Mouse (Mus musculus): ENCODE measurements around the gene 4930564D02Rik. TPM values are rescaled to one million over a fixed set of nuclear protein-coding genes. Genes with fewer than 3 reads are reported as not detected.

The 4930564D02Rik gene
- polyA plus RNA-seq, 1 experiment, result not detected

DNA sequence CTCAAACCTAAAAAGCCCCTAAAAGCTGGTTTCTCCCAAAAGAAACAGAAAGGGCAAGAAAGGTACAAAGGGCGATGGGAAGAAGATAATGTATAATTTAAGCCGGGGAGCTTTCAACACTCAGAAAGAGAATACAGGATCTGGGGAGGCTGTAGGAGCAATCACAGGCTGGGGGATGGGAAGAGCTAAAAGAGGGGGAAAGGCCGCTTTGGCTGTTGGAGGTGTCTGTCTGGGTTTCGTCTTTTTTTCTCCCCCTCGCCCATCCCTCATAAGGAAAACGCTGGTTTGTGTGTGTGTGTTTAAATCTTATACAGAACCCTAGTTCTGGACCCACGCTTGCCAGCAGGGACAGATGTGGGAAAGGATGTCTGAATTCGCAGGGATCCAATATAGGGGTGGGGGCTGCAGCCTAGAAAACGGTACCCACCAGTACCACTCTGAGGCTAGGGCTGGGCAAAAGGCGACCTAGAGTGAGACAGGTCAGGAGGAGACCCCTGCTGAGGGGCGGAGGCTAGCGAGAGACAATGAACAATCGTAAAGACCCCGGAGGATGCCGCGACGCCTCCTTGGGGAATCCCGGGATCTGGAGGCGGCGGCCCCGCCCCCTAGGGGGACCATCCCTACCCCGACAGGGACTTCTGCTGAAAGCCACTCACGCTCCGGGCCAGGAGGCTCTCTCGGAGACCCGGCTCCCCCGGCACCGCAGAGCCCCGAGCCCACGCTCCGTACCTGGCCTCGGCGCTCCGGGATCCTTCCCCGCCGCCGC, 14.3 kb upstream of the 4930564D02Rik start:
- H3K27ac ChIP-seq (ENCODE audit: control insufficient read depth, insufficient read depth, low read depth, low read length, poor library complexity), result no peak overlapping the region
- 5% methylated on average over 37 of the region's 37 CpGs for WGBS
- no peaks in the 10 kb centered on the region; the same call in none of the 2 replicates for H3K4me1 ChIP-seq (ENCODE audit: control insufficient read depth, insufficient read depth, low read length)
- H3K4me3 ChIP-seq (replicated peaks; ENCODE audit: control insufficient read depth, low read depth, low read length), result peak overlapping the region; percentile 43
- TF ChIP-seq CTCF (IDR thresholded peaks at IDR 0.05; ENCODE audit: control insufficient read depth, insufficient read depth, low read length), result no peak
- TF ChIP-seq POLR2A (IDR thresholded peaks at IDR 0.05; ENCODE audit: borderline replicate concordance, control insufficient read depth, low read depth, low read length), result no peak

GRCm38 (mm10) chr3:105052937-105053697, 13.5 kb upstream of the 4930564D02Rik start, which contains the start of gene Cttnbp2nl:
Gene Cttnbp2nl (minus strand): TSS chr3:105053146.
- Histone ChIP-seq H3K4me1 (ENCODE audit: control insufficient read depth, insufficient read depth, low read length) (no peaks in the 10 kb centered on the region; the same call in none of the 2 replicates), H3K27ac (ENCODE audit: control insufficient read depth, insufficient read depth, low read depth, low read length, poor library complexity) (no peak within 1 kb of the TSS), H3K4me3 (replicated peaks; ENCODE audit: control insufficient read depth, low read depth, low read length) (peak within 1 kb of the TSS; percentile 43)
- WGBS, result under 1% methylated on average over 31 of the region's 31 CpGs
- TF ChIP-seq CTCF (IDR thresholded peaks at IDR 0.05; ENCODE audit: control insufficient read depth, insufficient read depth, low read length) (no peak), POLR2A (IDR thresholded peaks at IDR 0.05; ENCODE audit: borderline replicate concordance, control insufficient read depth, low read depth, low read length) (no peak)

DNA sequence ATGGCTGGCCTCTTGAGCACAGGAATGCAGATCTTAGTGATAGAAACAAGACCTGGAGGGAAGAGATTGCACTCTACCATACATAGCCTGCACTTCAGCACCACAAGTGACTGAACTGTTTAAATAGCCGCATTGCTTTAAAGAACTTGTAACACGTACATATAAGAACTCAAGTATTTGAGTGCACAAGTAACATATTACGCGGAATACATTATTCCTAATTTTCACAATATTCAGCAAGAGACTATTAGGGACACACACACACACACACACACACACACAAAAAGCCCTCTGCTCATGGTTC, 13.0 kb upstream of the 4930564D02Rik start:
- WGBS, result 50% methylated on average over 4 of the region's 4 CpGs
- no peaks in the 10 kb centered on the region; the same call in none of the 2 replicates for H3K4me1 ChIP-seq (ENCODE audit: control insufficient read depth, insufficient read depth, low read length)
- TF ChIP-seq POLR2A (IDR thresholded peaks at IDR 0.05; ENCODE audit: borderline replicate concordance, control insufficient read depth, low read depth, low read length) (no peak), CTCF (IDR thresholded peaks at IDR 0.05; ENCODE audit: control insufficient read depth, insufficient read depth, low read length) (no peak)
- no peak overlapping the region for H3K4me3 ChIP-seq (replicated peaks; ENCODE audit: control insufficient read depth, low read depth, low read length)
- no peak overlapping the region for H3K27ac ChIP-seq (ENCODE audit: control insufficient read depth, insufficient read depth, low read depth, low read length, poor library complexity)

- TF ChIP-seq CTCF (IDR thresholded peaks at IDR 0.05; ENCODE audit: control insufficient read depth, insufficient read depth, low read length), result no peak
- 33% methylated on average over 7 of the region's 7 CpGs for WGBS
- H3K27ac ChIP-seq (ENCODE audit: control insufficient read depth, insufficient read depth, low read depth, low read length, poor library complexity), result no peak overlapping the region
- H3K4me1 ChIP-seq (ENCODE audit: control insufficient read depth, insufficient read depth, low read length), result no peaks in the 10 kb centered on the region; the same call in none of the 2 replicates
- no peak overlapping the region for H3K4me3 ChIP-seq (replicated peaks; ENCODE audit: control insufficient read depth, low read depth, low read length)
Measured at GRCm38 (mm10) chr3:105054952-105055351, 11.7 kb upstream of the 4930564D02Rik start.

DNA sequence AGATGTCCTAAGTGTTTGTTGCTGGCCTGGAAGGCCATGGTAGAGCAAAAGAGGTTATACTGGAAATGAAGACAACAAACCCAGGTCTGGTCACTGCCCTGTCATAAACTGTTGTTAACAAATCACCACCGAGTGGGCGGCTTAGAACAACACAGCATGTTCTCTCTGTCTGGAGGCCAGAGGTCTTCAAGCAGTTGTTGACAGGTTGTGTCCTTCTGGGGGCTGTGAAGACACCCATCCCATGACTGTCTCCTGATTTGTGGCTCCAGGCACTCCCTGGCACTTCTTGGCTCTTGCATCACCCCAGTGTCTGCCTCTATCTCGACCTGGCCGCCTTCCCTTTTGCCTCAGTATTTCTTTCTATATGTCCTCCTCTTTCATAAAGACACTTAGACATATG, 11.0 kb upstream of the 4930564D02Rik start:
- 68% methylated on average over 4 of the region's 4 CpGs for WGBS
- Histone ChIP-seq H3K27ac (ENCODE audit: control insufficient read depth, insufficient read depth, low read depth, low read length, poor library complexity) (no peak overlapping the region), H3K4me3 (replicated peaks; ENCODE audit: control insufficient read depth, low read depth, low read length) (no peak overlapping the region)

DNA sequence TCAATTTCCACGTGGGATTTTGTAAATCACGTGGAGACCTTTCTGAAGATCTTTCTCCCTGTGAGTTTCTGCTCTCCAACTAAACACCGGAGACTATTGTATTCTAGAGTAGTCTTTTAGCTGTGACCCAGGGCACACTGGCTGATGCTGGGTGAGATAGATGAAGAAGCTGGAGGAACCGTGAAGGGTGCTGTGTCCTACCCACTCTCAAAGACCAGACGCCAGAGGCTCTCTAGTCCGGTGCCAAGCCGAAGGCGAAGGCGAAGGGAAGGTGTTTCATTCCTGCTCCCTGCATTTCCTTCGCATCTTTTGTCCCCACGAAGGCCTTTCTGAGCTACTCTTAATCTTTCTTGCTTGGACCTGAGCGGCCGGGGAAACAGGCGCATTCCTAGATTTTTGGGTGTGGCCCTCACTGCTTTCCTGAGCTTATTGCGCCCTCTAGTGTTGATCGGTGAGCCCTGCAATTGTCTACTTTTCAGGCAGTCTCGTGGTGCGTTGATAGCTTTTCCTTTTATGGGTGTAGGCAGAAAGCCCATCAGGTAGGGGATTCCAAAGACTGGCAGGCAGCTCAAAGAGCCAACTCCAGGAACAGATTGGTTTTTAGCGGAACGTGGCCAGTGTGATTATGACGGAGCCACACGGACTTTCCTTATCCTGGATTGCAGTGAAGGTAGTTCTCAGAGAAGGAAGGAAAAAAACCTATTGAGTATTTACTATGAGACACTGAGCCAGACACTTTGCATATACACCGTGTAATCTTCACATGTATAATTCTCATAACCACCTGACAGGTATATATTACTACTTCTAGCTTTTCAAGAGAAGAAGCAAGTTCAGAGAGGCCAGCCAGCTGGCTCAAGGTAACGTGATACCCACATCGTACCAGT, 7.8 kb upstream of the 4930564D02Rik start:
- TF ChIP-seq POLR2A (IDR thresholded peaks at IDR 0.05; ENCODE audit: borderline replicate concordance, control insufficient read depth, low read depth, low read length) (no peak), CTCF (IDR thresholded peaks at IDR 0.05; ENCODE audit: control insufficient read depth, insufficient read depth, low read length) (peak; percentile 83)
- Histone ChIP-seq H3K4me3 (replicated peaks; ENCODE audit: control insufficient read depth, low read depth, low read length) (no peak overlapping the region), H3K4me1 (ENCODE audit: control insufficient read depth, insufficient read depth, low read length) (no peaks in the 10 kb centered on the region; the same call in 1 of the 2 replicates), H3K27ac (ENCODE audit: control insufficient read depth, insufficient read depth, low read depth, low read length, poor library complexity) (no peak overlapping the region)
- WGBS, result 18% methylated on average over 25 of the region's 25 CpGs

More for the DNA sequence above, 11.0 kb upstream of the 4930564D02Rik start:
- TF ChIP-seq POLR2A (IDR thresholded peaks at IDR 0.05; ENCODE audit: borderline replicate concordance, control insufficient read depth, low read depth, low read length) (no peak), CTCF (IDR thresholded peaks at IDR 0.05; ENCODE audit: control insufficient read depth, insufficient read depth, low read length) (no peak)
- H3K4me1 ChIP-seq (ENCODE audit: control insufficient read depth, insufficient read depth, low read length), result no peaks in the 10 kb centered on the region; the same call in none of the 2 replicates

- WGBS, result 41% methylated on average over 7 of the region's 7 CpGs
- H3K4me3 ChIP-seq (replicated peaks; ENCODE audit: control insufficient read depth, low read depth, low read length), result no peak overlapping the region
- TF ChIP-seq POLR2A (IDR thresholded peaks at IDR 0.05; ENCODE audit: borderline replicate concordance, control insufficient read depth, low read depth, low read length), result no peak
- TF ChIP-seq CTCF (IDR thresholded peaks at IDR 0.05; ENCODE audit: control insufficient read depth, insufficient read depth, low read length), result no peak
- no peak overlapping the region for H3K27ac ChIP-seq (ENCODE audit: control insufficient read depth, insufficient read depth, low read depth, low read length, poor library complexity)
- H3K4me1 ChIP-seq (ENCODE audit: control insufficient read depth, insufficient read depth, low read length), result no peaks in the 10 kb centered on the region; the same call in 1 of the 2 replicates
Measured at GRCm38 (mm10) chr3:105059911-105060310, 6.7 kb upstream of the 4930564D02Rik start.

All from bone marrow, adult 2 months (tissue).